Mouse (Mus musculus) liver, postnatal 0 days (tissue): ENCODE measurements around the gene Aph1a.

Source experiments
- CTCF ChIP-seq: sonication (generic); IDR thresholded peaks from 2 replicates; pipeline ENCODE4 v1.5.1; 2016; ENCODE audit warnings: antibody characterized with exemption, low read depth
- EP300 ChIP-seq: IDR thresholded peaks from 2 replicates; pipeline ENCODE4 v1.6.1; 2016; ENCODE audit warnings: antibody characterized with exemption, low read depth, mild to moderate bottlenecking

DNA sequence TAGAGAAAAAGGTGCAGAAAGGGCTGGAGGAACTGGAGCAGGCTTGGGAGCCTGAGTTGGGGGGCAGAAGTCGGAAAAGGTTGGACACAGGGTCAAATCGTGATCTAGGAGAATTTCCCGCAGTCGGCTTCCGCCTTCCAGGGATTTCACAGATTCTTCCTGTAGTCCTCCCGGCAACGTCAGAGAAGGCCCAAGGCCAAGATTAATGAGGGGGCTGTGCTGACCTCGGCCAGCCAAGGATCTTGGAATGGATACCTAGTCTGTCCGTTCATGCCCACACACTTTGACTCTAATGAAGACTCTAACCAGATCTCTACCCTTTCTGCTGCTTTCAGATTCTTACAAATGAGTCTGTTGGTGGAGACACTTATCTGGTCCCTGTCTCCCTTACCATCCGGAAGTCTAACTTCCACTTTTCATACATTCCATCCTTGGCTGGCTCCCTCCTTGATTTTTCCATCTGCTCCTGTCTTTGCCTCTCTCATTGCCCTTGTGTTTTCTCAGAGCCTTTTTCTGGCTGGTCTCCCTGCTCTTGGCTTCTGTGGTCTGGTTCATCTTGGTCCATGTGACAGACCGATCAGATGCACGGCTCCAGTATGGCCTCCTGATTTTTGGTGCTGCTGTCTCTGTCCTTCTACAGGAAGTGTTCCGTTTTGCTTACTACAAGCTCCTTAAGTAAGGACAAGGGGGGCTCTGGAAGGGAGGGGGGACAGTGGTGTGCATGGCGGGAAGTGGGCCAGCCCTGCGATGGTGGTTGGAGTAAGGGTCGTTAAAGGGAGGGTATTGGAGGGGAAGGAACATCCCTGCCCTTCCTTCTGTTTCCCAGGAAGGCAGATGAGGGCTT lies 770 bp downstream of the Aph1a start:
- TF ChIP-seq CTCF (no peak), EP300 (no peak)
